Mouse (Mus musculus): ENCODE results near the gene Pigf. TPM values are rescaled to one million over a fixed set of nuclear protein-coding genes. Genes with fewer than 3 reads are reported as not detected.

Gene Pigf
- total RNA-seq, 1 experiment from 2014 or later: 11.9 TPM

GRCm38 (mm10) chr17:87041739-87042138 is 16.5 kb upstream of the Pigf start:
- ATAC-seq (ENCODE audit: extremely low read depth, insufficient number of reproducible peaks, low FRiP score, poor library complexity, severe bottlenecking): no peak

GRCm38 (mm10) chr17:87038496-87038895 is 13.3 kb upstream of the Pigf start:
- no peak for ATAC-seq (ENCODE audit: extremely low read depth, insufficient number of reproducible peaks, low FRiP score, poor library complexity, severe bottlenecking)

GRCm38 (mm10) chr17:87036141-87037073 is 11.2 kb upstream of the Pigf start:
- ATAC-seq (ENCODE audit: extremely low read depth, insufficient number of reproducible peaks, low FRiP score, poor library complexity, severe bottlenecking): peak; percentile 69; the same call in 1 of the 2 replicates

GRCm38 (mm10) chr17:87024491-87025242 is 539 bp downstream of the Pigf start:
- no peak for ATAC-seq (ENCODE audit: extremely low read depth, insufficient number of reproducible peaks, low FRiP score, poor library complexity, severe bottlenecking)

- ATAC-seq (ENCODE audit: extremely low read depth, insufficient number of reproducible peaks, low FRiP score, poor library complexity, severe bottlenecking): no peak
Measured at GRCm38 (mm10) chr17:87019692-87020091, 5.5 kb downstream of the Pigf start.

- no peak for ATAC-seq (ENCODE audit: extremely low read depth, insufficient number of reproducible peaks, low FRiP score, poor library complexity, severe bottlenecking)
Measured at GRCm38 (mm10) chr17:87011301-87012019, 13.7 kb downstream of the Pigf start.

- ATAC-seq (ENCODE audit: extremely low read depth, insufficient number of reproducible peaks, low FRiP score, poor library complexity, severe bottlenecking): no peak
Measured at GRCm38 (mm10) chr17:87008950-87009349, 16.3 kb downstream of the Pigf start.

GRCm38 (mm10) chr17:86997323-86997722 is 27.9 kb downstream of the Pigf start:
- ATAC-seq (ENCODE audit: extremely low read depth, insufficient number of reproducible peaks, low FRiP score, poor library complexity, severe bottlenecking): no peak

- no peak for ATAC-seq (ENCODE audit: extremely low read depth, insufficient number of reproducible peaks, low FRiP score, poor library complexity, severe bottlenecking)
Measured at GRCm38 (mm10) chr17:86991306-86991705, 33.9 kb downstream of the Pigf start.

- ATAC-seq (ENCODE audit: extremely low read depth, insufficient number of reproducible peaks, low FRiP score, poor library complexity, severe bottlenecking): 0 out of 2 replicates have a peak, but pooled peaks have one; percentile 7
Measured at GRCm38 (mm10) chr17:86988601-86989184, 36.5 kb downstream of the Pigf start.

- ATAC-seq (ENCODE audit: extremely low read depth, insufficient number of reproducible peaks, low FRiP score, poor library complexity, severe bottlenecking): peak; percentile 62
Measured at GRCm38 (mm10) chr17:86988161-86988560, 37.0 kb downstream of the Pigf start.

- ATAC-seq (ENCODE audit: extremely low read depth, insufficient number of reproducible peaks, low FRiP score, poor library complexity, severe bottlenecking): no peak
Measured at GRCm38 (mm10) chr17:86986449-86987138, 38.6 kb downstream of the Pigf start.

GRCm38 (mm10) chr17:86982497-86982896 is 42.7 kb downstream of the Pigf start:
- ATAC-seq (ENCODE audit: extremely low read depth, insufficient number of reproducible peaks, low FRiP score, poor library complexity, severe bottlenecking): no peak

GRCm38 (mm10) chr17:86981701-86982100 is 43.5 kb downstream of the Pigf start:
- ATAC-seq (ENCODE audit: extremely low read depth, insufficient number of reproducible peaks, low FRiP score, poor library complexity, severe bottlenecking): no peak

GRCm38 (mm10) chr17:86981205-86981604 is 44.0 kb downstream of the Pigf start:
- no peak for ATAC-seq (ENCODE audit: extremely low read depth, insufficient number of reproducible peaks, low FRiP score, poor library complexity, severe bottlenecking)

GRCm38 (mm10) chr17:86978496-86978895 is 46.7 kb downstream of the Pigf start:
- peak; percentile 42; the same call in 1 of the 2 replicates for ATAC-seq (ENCODE audit: extremely low read depth, insufficient number of reproducible peaks, low FRiP score, poor library complexity, severe bottlenecking)

GRCm38 (mm10) chr17:86976387-86976786 is 48.8 kb downstream of the Pigf start:
- ATAC-seq (ENCODE audit: extremely low read depth, insufficient number of reproducible peaks, low FRiP score, poor library complexity, severe bottlenecking): no peak

- ATAC-seq (ENCODE audit: extremely low read depth, insufficient number of reproducible peaks, low FRiP score, poor library complexity, severe bottlenecking): no peak
Measured at GRCm38 (mm10) chr17:86973097-86973496, 52.1 kb downstream of the Pigf start.

Data from neutrophil, adult 5-6 weeks (primary cell).